Mouse (Mus musculus) myocyte (in vitro differentiated cells): ENCODE data around the gene Rps6kb2. TPM values are rescaled to one million over a fixed set of nuclear protein-coding genes. Genes with fewer than 3 reads are reported as not detected.

Experiments used
- H3K27me3 ChIP-seq: one replicate; pipeline ENCODE4 v1.6.1; 2011; ENCODE audit not compliant: control insufficient read depth, insufficient read depth, insufficient read length
- H3K36me3 ChIP-seq: one replicate; pipeline ENCODE4 v1.6.1; 2011; ENCODE audit not compliant: control insufficient read depth, insufficient read depth
- H3K4me2 ChIP-seq: one replicate; pipeline ENCODE4 v1.6.1; 2011; ENCODE audit warnings: low read depth, control low read depth
- H3K4me3 ChIP-seq: one replicate; pipeline ENCODE4 v1.5.1; 2011; ENCODE audit warnings: mild to moderate bottlenecking, control low read depth, moderate library complexity
- H3K79me2 ChIP-seq: one replicate; pipeline ENCODE4 v1.6.1; 2011; ENCODE audit not compliant: control insufficient read depth, insufficient read depth
- H3ac ChIP-seq: one replicate; pipeline ENCODE4 v1.6.1; 2011; ENCODE audit not compliant: control insufficient read depth, insufficient read length
- CEBPB ChIP-seq: IDR thresholded peaks from 2 replicates; pipeline ENCODE4 v1.6.1; 2011; ENCODE audit warnings: mild to moderate bottlenecking, moderate library complexity; ENCODE audit not compliant: poor library complexity, insufficient read depth, severe bottlenecking
- E2F4 ChIP-seq: IDR thresholded peaks from one replicate; pipeline ENCODE4 v1.6.1; 2011; ENCODE audit warnings: mild to moderate bottlenecking, control low read depth, moderate library complexity; ENCODE audit not compliant: insufficient read depth
- MAX ChIP-seq: IDR thresholded peaks from one replicate; pipeline ENCODE4 v1.6.1; 2011; ENCODE audit warnings: low read depth, mild to moderate bottlenecking, control low read depth
- MYOD1 ChIP-seq, 3 experiments: IDR thresholded peaks; one replicate each; pipeline ENCODE4 v1.6.1; 2011; ENCODE audit warnings: control low read depth in 2 of 3, low read depth in 2 of 3, mild to moderate bottlenecking in 2 of 3, moderate library complexity in 1 of 3; ENCODE audit not compliant: insufficient read length in 2 of 3, control insufficient read depth in 1 of 3
- MYOG ChIP-seq, 3 experiments: IDR thresholded peaks; one replicate each; pipeline ENCODE4 v1.6.1; 2011; ENCODE audit warnings: control low read depth in 2 of 3, low read depth in 2 of 3, mild to moderate bottlenecking in 2 of 3; ENCODE audit not compliant: insufficient read length in 2 of 3, control insufficient read depth in 1 of 3, insufficient read depth in 1 of 3
- POLR2A ChIP-seq: IDR thresholded peaks from one replicate; pipeline ENCODE4 v1.6.1; 2011; ENCODE audit warnings: low read depth, mild to moderate bottlenecking, control low read depth, moderate library complexity; ENCODE audit not compliant: insufficient read length
- POLR2AphosphoS2 ChIP-seq: IDR thresholded peaks from one replicate; pipeline ENCODE4 v1.6.1; 2011; ENCODE audit warnings: low read depth, control low read depth; ENCODE audit not compliant: insufficient read length
- REST ChIP-seq: IDR thresholded peaks from one replicate; pipeline ENCODE4 v1.6.1; 2011; ENCODE audit warnings: mild to moderate bottlenecking, control low read depth, moderate library complexity; ENCODE audit not compliant: insufficient read depth, insufficient read length
- SRF ChIP-seq: IDR thresholded peaks from one replicate; pipeline ENCODE4 v1.6.1; 2011; ENCODE audit warnings: low read depth; ENCODE audit not compliant: control insufficient read depth, insufficient read length
- TCF12 ChIP-seq: IDR thresholded peaks from one replicate; pipeline ENCODE4 v1.6.1; 2011; ENCODE audit warnings: mild to moderate bottlenecking, control low read depth; ENCODE audit not compliant: poor library complexity, insufficient read depth, severe bottlenecking
- TCF3 ChIP-seq: IDR thresholded peaks from one replicate; pipeline ENCODE4 v1.6.1; 2011; ENCODE audit warnings: low read depth, control low read depth; ENCODE audit not compliant: insufficient read length
- USF1 ChIP-seq: IDR thresholded peaks from one replicate; pipeline ENCODE4 v1.6.1; 2011; ENCODE audit warnings: low read depth, mild to moderate bottlenecking, control low read depth, moderate library complexity
- polyA plus RNA-seq: library from polyadenylated mRNA; unstranded; fragments of >200 nt; fragmentation: generic; extraction: Trizol; gene quantifications from one replicate; pipeline ENCODE4 v1.2.1, GENCODE M21; 2012; ENCODE audit warnings: missing spikeins

Rps6kb2 gene
- polyA plus RNA-seq, 1 experiment = 42.0 TPM

DNA sequence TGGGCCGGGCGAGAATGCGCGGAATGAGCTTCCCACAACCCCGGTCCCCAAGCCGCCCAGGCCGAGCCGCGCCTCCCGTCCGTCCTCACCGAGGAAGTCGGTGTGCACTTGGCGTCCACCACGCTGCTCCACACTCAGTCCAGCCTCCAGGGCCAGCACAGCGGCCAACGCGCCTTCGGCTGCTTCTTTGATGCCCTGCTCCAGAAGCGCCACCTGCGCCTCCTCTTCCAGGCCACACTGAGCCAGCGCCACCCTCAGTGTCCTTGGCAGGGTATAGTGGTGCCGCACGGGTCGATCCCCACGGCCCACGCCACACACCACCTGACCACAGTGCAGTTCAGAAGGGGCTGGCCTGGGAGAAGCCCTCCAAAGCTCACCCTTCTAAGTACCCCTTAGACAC lies 6.7 kb upstream of the Rps6kb2 start:
- H3K4me2 ChIP-seq = peak overlapping the region; percentile 92
- no peaks in the 10 kb centered on the region for H3K36me3 ChIP-seq
- H3ac ChIP-seq = peak overlapping the region; percentile 27
- H3K27me3 ChIP-seq = no peaks in the 10 kb centered on the region
- no peaks in the 10 kb centered on the region for H3K79me2 ChIP-seq
- peak overlapping the region; percentile 27 for H3K4me3 ChIP-seq
- peak in 1 of 3 experiments; percentile 19 for TF ChIP-seq MYOD1 (IDR thresholded peaks at IDR 0.05; ENCODE audit: control insufficient read depth in 1 of 3, insufficient read length in 2 of 3, low read depth in 2 of 3)
- TF ChIP-seq CEBPB = no peak
- no peak for TF ChIP-seq POLR2A
- no peak for TF ChIP-seq POLR2AphosphoS2
- no peak for TF ChIP-seq TCF12

DNA sequence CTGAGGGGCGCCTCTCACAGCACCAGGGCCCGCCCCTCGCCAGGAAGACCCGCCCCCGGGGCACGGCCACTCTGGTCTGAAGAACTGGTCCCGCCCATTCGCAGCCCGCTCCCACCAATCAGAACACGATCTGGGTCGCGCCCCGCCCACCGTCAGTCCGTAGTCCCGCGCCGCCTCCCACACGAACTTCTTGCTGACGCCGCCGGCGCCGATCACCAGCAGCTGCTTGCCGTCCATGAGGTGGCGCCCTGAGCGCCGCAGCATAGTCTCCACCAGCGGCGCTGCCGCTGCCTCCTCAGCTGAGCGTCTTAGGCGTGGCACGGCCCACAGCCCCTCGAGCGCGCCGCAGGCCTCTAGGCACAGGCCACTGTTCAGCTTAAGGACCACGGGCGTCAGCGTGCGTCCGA lies 6.2 kb upstream of the Rps6kb2 start:
- H3K36me3 ChIP-seq = no peaks in the 10 kb centered on the region
- no peaks in the 10 kb centered on the region for H3K79me2 ChIP-seq
- H3K4me2 ChIP-seq = peak overlapping the region; percentile 92
- H3K4me3 ChIP-seq = peak overlapping the region; percentile 27
- H3ac ChIP-seq = peak overlapping the region; percentile 27
- H3K27me3 ChIP-seq = no peaks in the 10 kb centered on the region
- TF ChIP-seq POLR2A = peak; percentile 86
- no peak for TF ChIP-seq CEBPB
- no peak for TF ChIP-seq E2F4
- no peak for TF ChIP-seq SRF
- TF ChIP-seq MAX = no peak
- TF ChIP-seq REST = no peak
- no peak for TF ChIP-seq TCF12
- TF ChIP-seq POLR2AphosphoS2 = peak; percentile 96
- TF ChIP-seq TCF3 = no peak
- peak; percentile 39 to 87 (median 71) for TF ChIP-seq MYOG (IDR thresholded peaks at IDR 0.05; ENCODE audit: control insufficient read depth in 1 of 3, insufficient read depth in 1 of 3, insufficient read length in 2 of 3, low read depth in 2 of 3)
- TF ChIP-seq MYOD1 (IDR thresholded peaks at IDR 0.05; ENCODE audit: control insufficient read depth in 1 of 3, insufficient read length in 2 of 3, low read depth in 2 of 3) = peak in 2 of 3 experiments; percentile 57 to 85
- TF ChIP-seq USF1 = no peak

GRCm38 (mm10) chr19:4166678-4167476 lies 3.7 kb upstream of the Rps6kb2 start:
- peaks cover 11% of the 10 kb centered on the region for H3K79me2 ChIP-seq
- H3K36me3 ChIP-seq = no peaks in the 10 kb centered on the region
- H3K4me2 ChIP-seq = no peak overlapping the region
- H3ac ChIP-seq = no peak overlapping the region
- H3K4me3 ChIP-seq = no peak overlapping the region
- H3K27me3 ChIP-seq = no peaks in the 10 kb centered on the region
- TF ChIP-seq USF1 = no peak

- H3ac ChIP-seq = no peak overlapping the region
- no peak overlapping the region for H3K4me3 ChIP-seq
- no peak overlapping the region for H3K4me2 ChIP-seq
- H3K36me3 ChIP-seq = peaks cover 7% of the 10 kb centered on the region
- H3K27me3 ChIP-seq = no peaks in the 10 kb centered on the region
- TF ChIP-seq CEBPB (no peak), SRF (no peak), USF1 (no peak), POLR2AphosphoS2 (no peak), MAX (no peak), POLR2A (no peak), E2F4 (no peak)
- peaks cover 13% of the 10 kb centered on the region for H3K79me2 ChIP-seq
Measured at GRCm38 (mm10) chr19:4164721-4165120, 1.6 kb upstream of the Rps6kb2 start.

GRCm38 (mm10) chr19:4164100-4164499 lies 946 bp upstream of the Rps6kb2 start:
- peaks cover 10% of the 10 kb centered on the region for H3K36me3 ChIP-seq
- H3K4me2 ChIP-seq = peak overlapping the region; percentile 96
- peaks cover 13% of the 10 kb centered on the region for H3K79me2 ChIP-seq
- no peak for TF ChIP-seq CEBPB
- TF ChIP-seq MYOG (IDR thresholded peaks at IDR 0.05; ENCODE audit: control insufficient read depth in 1 of 3, insufficient read depth in 1 of 3, insufficient read length in 2 of 3, low read depth in 2 of 3) = no peak
- no peak for TF ChIP-seq USF1
- TF ChIP-seq SRF = no peak
- no peak for TF ChIP-seq POLR2AphosphoS2
- no peak for TF ChIP-seq TCF12
- no peak for TF ChIP-seq MAX
- no peak for TF ChIP-seq REST
- TF ChIP-seq E2F4 = no peak
- TF ChIP-seq MYOD1 (IDR thresholded peaks at IDR 0.05; ENCODE audit: control insufficient read depth in 1 of 3, insufficient read length in 2 of 3, low read depth in 2 of 3) = no peak
- TF ChIP-seq TCF3 = no peak
- TF ChIP-seq POLR2A = no peak
- H3K27me3 ChIP-seq = no peaks in the 10 kb centered on the region
- H3ac ChIP-seq = no peak overlapping the region
- peak overlapping the region; percentile 54 for H3K4me3 ChIP-seq
